Mouse (Mus musculus) kidney, adult 2 months (tissue): ENCODE measurements around the gene Sbpl.

ENCODE experiments used
- CTCF ChIP-seq: fragments of 200-500 bp; conservative IDR thresholded peaks from 2 replicates; pipeline ENCODE4 v1.5.1; 2011; ENCODE audit warnings: low read depth, mild to moderate bottlenecking, control low read depth, low read length, moderate library complexity, mixed read lengths; ENCODE audit not compliant: insufficient read depth, insufficient read length
- POLR2A ChIP-seq: fragments of 200-500 bp; IDR thresholded peaks from one replicate; pipeline ENCODE4 v1.6.1; 2011; ENCODE audit warnings: low read depth, low read length, control low read depth

GRCm38 (mm10) chr17:23955174-23955573 is at the start of gene Sbpl:
- TF ChIP-seq CTCF (no peak), POLR2A (no peak)
